Mouse (Mus musculus) liver, embryonic 14.5 days (tissue): ENCODE measurements around the gene Ankrd23. TPM values are rescaled to one million over a fixed set of nuclear protein-coding genes. Genes with fewer than 3 reads are reported as not detected.

ENCODE experiments used
- ATAC-seq: fragments of 200-750 bp; cut with Nextera tagmentation; 2 replicates; pipeline ENCODE4 v1.8.0; 2017; ENCODE audit warnings: moderate number of reproducible peaks, mild to moderate bottlenecking, moderate library complexity; ENCODE audit not compliant: insufficient read depth
- DNase-seq, 3 experiments: peaks; one replicate each; pipeline ENCODE4 v3.0.0-alpha.2; 2012 to 2013; ENCODE audit warnings: low read depth in 3 of 3, low spot score in 3 of 3
- H3K27ac ChIP-seq: fragments of 300-500 bp; sonication (generic); 2 replicates; pipeline ENCODE4 v1.5.1; 2014; ENCODE audit warnings: moderate library complexity, mild to moderate bottlenecking, control low read depth, inconsistent platforms
- H3K27me3 ChIP-seq: fragments of 300-500 bp; sonication (generic); 2 replicates; pipeline ENCODE4 v1.6.1; 2014; ENCODE audit warnings: mild to moderate bottlenecking, low read length, moderate library complexity; ENCODE audit not compliant: control insufficient read depth, insufficient read depth
- H3K36me3 ChIP-seq: fragments of 300-500 bp; sonication (generic); replicated peaks from 2 replicates; pipeline ENCODE4 v1.6.1; 2014; ENCODE audit warnings: low read depth; ENCODE audit not compliant: control insufficient read depth, insufficient read depth
- H3K4me1 ChIP-seq, 2 experiments: fragments of 200-500 bp in 1 of 2; fragments of 300-500 bp in 1 of 2; sonication (generic) in 1 of 2; replicated peaks; 2 replicates each; pipeline ENCODE4 v1.6.1; 2012 to 2014; ENCODE audit warnings: antibody characterized with exemption in 1 of 2, inconsistent platforms in 1 of 2, low read length in 1 of 2; ENCODE audit not compliant: control insufficient read depth in 2 of 2, insufficient read depth in 2 of 2
- H3K4me2 ChIP-seq: fragments of 300-500 bp; sonication (generic); 2 replicates; pipeline ENCODE4 v1.6.1; 2014; ENCODE audit warnings: low read depth, mild to moderate bottlenecking, control low read depth, moderate library complexity
- H3K4me3 ChIP-seq, 2 experiments: fragments of 200-500 bp in 1 of 2; fragments of 300-500 bp in 1 of 2; sonication (generic) in 1 of 2; 2 replicates each; pipeline ENCODE4 v1.5.1; 2012 to 2014; ENCODE audit warnings: low read depth in 2 of 2, low read length in 2 of 2, mild to moderate bottlenecking in 2 of 2, control low read depth in 1 of 2, inconsistent platforms in 1 of 2, moderate library complexity in 1 of 2; ENCODE audit not compliant: insufficient read depth in 1 of 2
- H3K9ac ChIP-seq: fragments of 300-500 bp; sonication (generic); replicated peaks from 2 replicates; pipeline ENCODE4 v1.6.1; 2014; ENCODE audit warnings: mild to moderate bottlenecking, control low read depth, moderate library complexity
- H3K9me3 ChIP-seq: fragments of 300-500 bp; sonication (generic); 2 replicates; pipeline ENCODE4 v1.6.1; 2016; ENCODE audit warnings: low read length, mixed read lengths; ENCODE audit not compliant: control insufficient read depth
- CTCF ChIP-seq: IDR thresholded peaks from 2 replicates; pipeline ENCODE4 v1.5.1; 2016; ENCODE audit warnings: antibody characterized with exemption, low read depth, control low read depth
- EP300 ChIP-seq: IDR thresholded peaks from 2 replicates; pipeline ENCODE4 v1.6.1; 2016; ENCODE audit warnings: antibody characterized with exemption, low read depth
- WGBS: fragments of 180-500 bp; shearing (Covaris S2); extraction: QIAGEN DNeasy Blood & Tissue Kit; methylation state at CpG from one replicate; pipeline ENCODE4 v1.1.7; 2014; ENCODE audit not compliant: insufficient replicate concordance; 5-methylcytosine and 5-hydroxymethylcytosine counted together
- microRNA-seq: library from miRNA; unstranded; fragments of <30 nt; microRNA quantifications from one replicate; pipeline ENCODE4, GENCODE M21; 2016
- polyA plus RNA-seq, 2 experiments: library from polyadenylated mRNA; depleted of rRNA in 1 of 2; stranded (reverse) in 1 of 2; unstranded in 1 of 2; fragments of >200 nt; fragmentation: Nextera tagmentation in 1 of 2; extraction: Ambion mirVana in 1 of 2; gene quantifications; 2 replicates each; pipeline versions ENCODE4 v1.2.1 to v1.2.3; 2012 to 2014

The Ankrd23 gene
- polyA plus RNA-seq, 2 experiments, result 0.80 to 2.3 TPM

- no peak for DNase-seq
Measured at GRCm38 (mm10) chr1:36492416-36493139, 44.1 kb downstream of the Ankrd23 start.

GRCm38 (mm10) chr1:36489661-36490060 is 47.0 kb downstream of the Ankrd23 start:
- Histone ChIP-seq H3K4me2 (no peak overlapping the region), H3K9me3 (no peaks in the 10 kb centered on the region), H3K4me1 (no peaks in the 10 kb centered on the region), H3K36me3 (no peaks in the 10 kb centered on the region), H3K9ac (no peak overlapping the region), H3K27me3 (no peaks in the 10 kb centered on the region), H3K27ac (no peak overlapping the region), H3K4me3 (no peak overlapping the region)
- ATAC-seq (no peak), DNase-seq (no peak)
- WGBS, result 65% methylated on average over 6 of the region's 6 CpGs
- no peak for TF ChIP-seq EP300
- no peak for TF ChIP-seq CTCF

More at GRCm38 (mm10) chr1:36492416-36493139, 44.1 kb downstream of the Ankrd23 start:
- no peak overlapping the region for H3K9ac ChIP-seq
- no peaks in the 10 kb centered on the region for H3K36me3 ChIP-seq
- no peaks in the 10 kb centered on the region for H3K4me1 ChIP-seq
- no peak overlapping the region for H3K4me3 ChIP-seq
- no peak overlapping the region for H3K4me2 ChIP-seq
- H3K9me3 ChIP-seq, result no peaks in the 10 kb centered on the region
- 51% methylated on average over 9 of the region's 9 CpGs for WGBS
- H3K27ac ChIP-seq, result no peak overlapping the region
- peak; percentile 56 for TF ChIP-seq CTCF
- no peak for TF ChIP-seq EP300
- H3K27me3 ChIP-seq, result no peaks in the 10 kb centered on the region
- ATAC-seq, result no peak

GRCm38 (mm10) chr1:36487111-36487510 is 49.6 kb downstream of the Ankrd23 start:
- TF ChIP-seq EP300 (no peak), CTCF (no peak)
- no peaks in the 10 kb centered on the region for H3K27me3 ChIP-seq
- H3K27ac ChIP-seq, result no peak overlapping the region
- no peaks in the 10 kb centered on the region for H3K9me3 ChIP-seq
- no peak for ATAC-seq
- WGBS, result 79% methylated on average over 9 of the region's 9 CpGs
- no peak overlapping the region for H3K4me3 ChIP-seq
- H3K4me1 ChIP-seq, result peaks cover 0 to 2% of the 10 kb centered on the region in 2 experiments; a peak in 2 of 4 replicates
- no peaks in the 10 kb centered on the region for H3K36me3 ChIP-seq
- no peak overlapping the region for H3K9ac ChIP-seq
- no peak overlapping the region for H3K4me2 ChIP-seq
- no peak for DNase-seq

- no peak for TF ChIP-seq EP300
- no peak for TF ChIP-seq CTCF
- peaks cover 0 to 5% of the 10 kb centered on the region in 2 experiments; a peak in 2 of 4 replicates for H3K4me1 ChIP-seq
- no peaks in the 10 kb centered on the region for H3K27me3 ChIP-seq
- no peak overlapping the region for H3K4me3 ChIP-seq
- WGBS, result 59% methylated on average over 7 of the region's 7 CpGs
- H3K9me3 ChIP-seq, result no peaks in the 10 kb centered on the region
- ATAC-seq, result no peak
- no peak for DNase-seq
- no peak overlapping the region for H3K9ac ChIP-seq
- no peaks in the 10 kb centered on the region for H3K36me3 ChIP-seq
- H3K4me2 ChIP-seq, result no peak overlapping the region
- no peak overlapping the region for H3K27ac ChIP-seq
Measured at GRCm38 (mm10) chr1:36485080-36485479, 51.6 kb downstream of the Ankrd23 start.

- TF ChIP-seq EP300, result no peak
- TF ChIP-seq CTCF, result no peak
- no peaks in the 10 kb centered on the region for H3K9me3 ChIP-seq
- H3K4me1 ChIP-seq, result peaks cover 0 to 5% of the 10 kb centered on the region in 2 experiments; a peak in 2 of 4 replicates
- no peak overlapping the region for H3K27ac ChIP-seq
- no peak overlapping the region for H3K4me3 ChIP-seq
- no peaks in the 10 kb centered on the region for H3K27me3 ChIP-seq
- WGBS, result 60% methylated on average over 4 of the region's 4 CpGs
- no peak for ATAC-seq
- H3K4me2 ChIP-seq, result no peak overlapping the region
- no peaks in the 10 kb centered on the region for H3K36me3 ChIP-seq
- H3K9ac ChIP-seq, result no peak overlapping the region
- no peak for DNase-seq
Measured at GRCm38 (mm10) chr1:36483825-36484224, 52.9 kb downstream of the Ankrd23 start.

Small RNA genes lying within 50 kb of the gene (microRNA-seq; reads per million reads assigned to microRNA genes)
- gene Gm47280, result not detected

Other genes starting within 250 kb of the Ankrd23 start
- 0.67 and 1.1 TPM in 2 replicates for gene Arid5a, start 229.2 kb downstream of the Ankrd23 start, polyA plus RNA-seq (2012; rRNA removed)
- gene Arid5a, start 229.2 kb downstream of the Ankrd23 start, polyA plus RNA-seq (2014; fragmentation: Nextera tagmentation; extraction: Ambion mirVana), result 1.2 and 1.9 TPM in 2 replicates
- gene Kansl3, start 167.7 kb downstream of the Ankrd23 start, polyA plus RNA-seq (2012; rRNA removed), result 9.2 and 10.9 TPM in 2 replicates
- gene Kansl3, start 167.7 kb downstream of the Ankrd23 start, polyA plus RNA-seq (2014; fragmentation: Nextera tagmentation; extraction: Ambion mirVana), result 7.2 and 8.6 TPM in 2 replicates
- 0.02 and 0.03 TPM in 2 replicates for gene Fer1l5, start 164.6 kb downstream of the Ankrd23 start, polyA plus RNA-seq (2012; rRNA removed)
- gene Fer1l5, start 164.6 kb downstream of the Ankrd23 start, polyA plus RNA-seq (2014; fragmentation: Nextera tagmentation; extraction: Ambion mirVana), result 0.13 and 0.15 TPM in 2 replicates
- 4.8 and 5.5 TPM in 2 replicates for gene Lman2l, start 91.6 kb downstream of the Ankrd23 start, polyA plus RNA-seq (2012; rRNA removed)
- gene Lman2l, start 91.6 kb downstream of the Ankrd23 start, polyA plus RNA-seq (2014; fragmentation: Nextera tagmentation; extraction: Ambion mirVana), result 7.0 and 7.4 TPM in 2 replicates
- gene Cnnm4, start 65.3 kb downstream of the Ankrd23 start, polyA plus RNA-seq (2012; rRNA removed), result 0.85 and 0.89 TPM in 2 replicates
- 2.1 and 2.2 TPM in 2 replicates for gene Cnnm4, start 65.3 kb downstream of the Ankrd23 start, polyA plus RNA-seq (2014; fragmentation: Nextera tagmentation; extraction: Ambion mirVana)
- 2.5 and 3.7 TPM in 2 replicates for gene Cnnm3, start 25.0 kb downstream of the Ankrd23 start, polyA plus RNA-seq (2012; rRNA removed)
- 0.86 and 1.0 TPM in 2 replicates for gene Cnnm3, start 25.0 kb downstream of the Ankrd23 start, polyA plus RNA-seq (2014; fragmentation: Nextera tagmentation; extraction: Ambion mirVana)
- not detected in 2 replicates for gene Gm42417, start 2.5 kb upstream of the Ankrd23 start, polyA plus RNA-seq (2012; rRNA removed)
- not detected in 2 replicates for gene Gm42417, start 2.5 kb upstream of the Ankrd23 start, polyA plus RNA-seq (2014; fragmentation: Nextera tagmentation; extraction: Ambion mirVana)
- 3.5 and 3.8 TPM in 2 replicates for gene Ankrd39, start 10.6 kb upstream of the Ankrd23 start, polyA plus RNA-seq (2012; rRNA removed)
- 5.0 and 5.1 TPM in 2 replicates for gene Ankrd39, start 10.6 kb upstream of the Ankrd23 start, polyA plus RNA-seq (2014; fragmentation: Nextera tagmentation; extraction: Ambion mirVana)
- 2.3 and 2.8 TPM in 2 replicates for gene Sema4c, start 21.5 kb upstream of the Ankrd23 start, polyA plus RNA-seq (2012; rRNA removed)
- 0.25 and 0.35 TPM in 2 replicates for gene Sema4c, start 21.5 kb upstream of the Ankrd23 start, polyA plus RNA-seq (2014; fragmentation: Nextera tagmentation; extraction: Ambion mirVana)
- 0.21 TPM in 2 replicates for gene Fam178b, start 146.3 kb upstream of the Ankrd23 start, polyA plus RNA-seq (2012; rRNA removed)
- gene Fam178b, start 146.3 kb upstream of the Ankrd23 start, polyA plus RNA-seq (2014; fragmentation: Nextera tagmentation; extraction: Ambion mirVana), result 0.27 TPM in 1 of 2 replicates, not detected in the other
- gene Cox5b, start 154.6 kb upstream of the Ankrd23 start, polyA plus RNA-seq (2012; rRNA removed), result 179 and 292 TPM in 2 replicates
- 515 and 525 TPM in 2 replicates for gene Cox5b, start 154.6 kb upstream of the Ankrd23 start, polyA plus RNA-seq (2014; fragmentation: Nextera tagmentation; extraction: Ambion mirVana)
- not detected in 2 replicates for gene 4933424G06Rik, start 173.3 kb upstream of the Ankrd23 start, polyA plus RNA-seq (2012; rRNA removed)
- not detected in 2 replicates for gene 4933424G06Rik, start 173.3 kb upstream of the Ankrd23 start, polyA plus RNA-seq (2014; fragmentation: Nextera tagmentation; extraction: Ambion mirVana)
- 20.7 and 27.5 TPM in 2 replicates for gene Actr1b, start 177.5 kb upstream of the Ankrd23 start, polyA plus RNA-seq (2012; rRNA removed)
- 21.4 and 22.2 TPM in 2 replicates for gene Actr1b, start 177.5 kb upstream of the Ankrd23 start, polyA plus RNA-seq (2014; fragmentation: Nextera tagmentation; extraction: Ambion mirVana)
- gene Zap70, start 224.9 kb upstream of the Ankrd23 start, polyA plus RNA-seq (2012; rRNA removed), result 0.04 and 0.06 TPM in 2 replicates
- gene Zap70, start 224.9 kb upstream of the Ankrd23 start, polyA plus RNA-seq (2014; fragmentation: Nextera tagmentation; extraction: Ambion mirVana), result not detected in 2 replicates